Mouse (Mus musculus): ENCODE results near the gene Cyp4a29.
"Not testable (repeated sequence)": the region's sequence is repeated elsewhere in the genome, so short reads cannot be mapped to it uniquely, and the experiment has no call there.

Gene Cyp4a29

DNA sequence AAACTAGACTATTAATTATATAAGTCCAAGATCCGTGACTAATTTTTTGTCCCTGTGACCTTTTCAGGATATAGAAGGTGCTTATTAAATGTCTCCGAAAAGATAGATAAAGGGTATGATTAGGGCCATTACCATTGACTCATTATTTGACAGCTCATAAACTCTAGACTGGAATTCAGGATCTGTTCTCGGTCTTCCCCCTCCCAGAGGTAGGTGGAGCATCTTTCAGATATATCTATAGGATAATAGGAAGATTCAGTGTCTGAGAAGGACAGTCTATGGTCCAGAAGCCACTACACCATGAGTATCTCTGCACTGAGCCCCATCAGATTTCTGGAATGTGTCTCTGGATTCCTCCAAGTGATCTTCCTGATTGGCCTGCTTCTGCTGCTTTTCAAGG, at the start of gene Cyp4a29:
Gene Cyp4a29 (plus strand): TSS at position 301 of the 400 bp plus-strand sequence.
- TF ChIP-seq GATA4 (IDR thresholded peaks at IDR 0.05; ENCODE audit: insufficient replicate concordance, low read length): no peak

GRCm38 (mm10) chr4:115236462-115237096, 5.3 kb upstream of the Cyp4a29 start:
- TF ChIP-seq GATA4 (IDR thresholded peaks at IDR 0.05; ENCODE audit: insufficient replicate concordance, low read length): no peak

- TF ChIP-seq GATA4 (IDR thresholded peaks at IDR 0.05; ENCODE audit: insufficient replicate concordance, low read length): no peak
These were observed 38.5 kb downstream of the Cyp4a29 start for GRCm38 (mm10) chr4:115280342-115280741.

DNA sequence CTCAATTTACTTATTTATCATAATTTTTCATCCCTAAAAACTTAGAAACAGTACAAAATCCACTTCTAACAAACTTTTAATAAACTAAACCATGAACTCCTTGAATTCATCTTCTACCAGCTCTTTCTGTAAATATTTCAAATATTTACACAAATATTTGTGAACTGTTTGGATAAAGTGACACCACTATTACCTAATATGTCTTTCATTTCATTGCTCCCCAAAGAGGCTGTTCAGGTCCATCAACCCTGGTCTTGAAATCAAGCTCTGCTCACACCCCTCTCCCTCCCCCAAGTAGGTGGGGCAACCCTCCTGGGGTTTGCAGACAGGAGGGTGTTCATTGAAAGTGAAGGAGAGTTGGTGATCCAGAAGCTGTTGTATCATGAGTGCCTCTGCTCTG, 56.9 kb downstream of the Cyp4a29 start, which contains the start of gene Cyp4a12a:
Gene Cyp4a12a (plus strand): TSS at position 301 of the 400 bp plus-strand sequence.
- TF ChIP-seq GATA4 (IDR thresholded peaks at IDR 0.05; ENCODE audit: insufficient replicate concordance, low read length): not testable (repeated sequence)
